Mouse (Mus musculus): ENCODE measurements around the gene AL732309.1.

GRCm38 (mm10) chr2:25234050-25234449 lies 12.6 kb downstream of the AL732309.1 start, which contains the start of gene Slc34a3:
- no peak for TF ChIP-seq CTCF (IDR thresholded peaks at IDR 0.05; ENCODE audit: low read depth, low read length)
- TF ChIP-seq POLR2A (IDR thresholded peaks at IDR 0.05; ENCODE audit: borderline replicate concordance, low read depth, low read length), result no peak

Measured in bone marrow macrophage, adult 2 months (primary cell).